Mouse (Mus musculus) CD4-positive, CD25-positive, alpha-beta regulatory T cell, adult 4 months (primary cell): ENCODE data around the gene Rgs9. TPM values are rescaled to one million over a fixed set of nuclear protein-coding genes. Genes with fewer than 3 reads are reported as not detected.

Source experiments
- polyA plus RNA-seq, 2 experiments: library from polyadenylated mRNA; unstranded; fragments of 100-300 nt; shearing (Covaris generic); gene quantifications; one replicate each; pipeline ENCODE4 v1.2.1; 2017

Rgs9 gene
- polyA plus RNA-seq, 2 experiments from 2014 or later: 4.2 to 6.9 TPM

Other genes with a start within 250 kb of the Rgs9 start
- gene E030025P04Rik, start 153.8 kb downstream of the Rgs9 start, polyA plus RNA-seq: not detected
- gene Gna13, start 64.7 kb upstream of the Rgs9 start, polyA plus RNA-seq: 10 to 100 TPM; 55.1 to 57.8 TPM
- gene 9930022D16Rik, start 115.8 kb upstream of the Rgs9 start, polyA plus RNA-seq: under 1 TPM; 0.22 to 0.39 TPM
- 10 to 100 TPM; 40.0 to 48.4 TPM for gene Amz2, start 127.8 kb upstream of the Rgs9 start, polyA plus RNA-seq
- gene Arsg, start 175.2 kb upstream of the Rgs9 start, polyA plus RNA-seq: 1 to 10 TPM; 4.5 to 7.1 TPM
- gene Slc16a6, start 175.5 kb upstream of the Rgs9 start, polyA plus RNA-seq: 10 to 100 TPM; 16.7 to 21.0 TPM